Mouse (Mus musculus): ENCODE results near the gene Sfta2. TPM values are rescaled to one million over a fixed set of nuclear protein-coding genes. Genes with fewer than 3 reads are reported as not detected.

Sfta2 gene
- polyA plus RNA-seq, 1 experiment from 2014 or later, result 25.2 TPM

GRCm38 (mm10) chr17:35567150-35567549, 34.2 kb upstream of the Sfta2 start, which contains the start of gene 2300002M23Rik:
2300002M23Rik (plus strand) TSS chr17:35567450.
- WGBS, result 60% methylated on average over 3 of the region's 3 CpGs
- Histone ChIP-seq H3K27ac (ENCODE audit: low read length) (no peak within 1 kb of the TSS), H3K4me2 (replicated peaks; ENCODE audit: low read depth, low read length) (no peak within 1 kb of the TSS), H3K36me3 (ENCODE audit: control insufficient read depth, insufficient read depth, low read length) (no peaks in the 10 kb centered on the region), H3K27me3 (ENCODE audit: control insufficient read depth, insufficient read depth, low read length) (0 out of 2 replicates have a peak, but pooled peaks cover 6% of the 10 kb centered on the region), H3K9ac (replicated peaks; ENCODE audit: low read depth, low read length) (no peak within 1 kb of the TSS), H3K4me1 (ENCODE audit: control insufficient read depth, insufficient read depth, low read length) (peaks cover 7% of the 10 kb centered on the region; the same call in 1 of the 2 replicates), H3K9me3 (ENCODE audit: control insufficient read depth, low read depth, low read length) (no peaks in the 10 kb centered on the region), H3K4me3 (ENCODE audit: low read depth, low read length) (no peak within 1 kb of the TSS)
- ATAC-seq (ENCODE audit: insufficient number of reproducible peaks, insufficient read depth, low FRiP score, low read depth), result no peak

DNA sequence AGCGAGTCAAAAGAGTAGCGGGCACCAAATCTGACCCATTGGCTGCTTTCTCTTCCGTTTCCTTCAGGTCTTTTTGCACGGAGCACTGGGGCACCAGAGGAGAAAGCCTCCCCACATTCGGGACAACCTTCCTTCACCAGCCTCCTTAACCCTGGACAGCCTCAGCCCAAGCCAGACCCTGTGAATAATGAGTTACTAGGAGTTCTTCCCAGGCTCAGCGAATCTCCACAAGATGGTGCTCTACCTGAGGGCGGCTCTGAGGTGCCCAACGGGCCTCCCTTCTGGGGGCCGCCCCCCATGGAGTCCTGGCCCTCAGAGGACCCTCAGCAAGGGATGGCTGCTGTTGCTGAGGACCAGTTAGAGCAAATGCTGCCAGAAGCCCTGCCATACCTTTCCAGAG, 33.6 kb upstream of the Sfta2 start:
- Histone ChIP-seq H3K4me2 (replicated peaks; ENCODE audit: low read depth, low read length) (no peak overlapping the region), H3K9me3 (ENCODE audit: control insufficient read depth, low read depth, low read length) (no peaks in the 10 kb centered on the region), H3K9ac (replicated peaks; ENCODE audit: low read depth, low read length) (no peak overlapping the region), H3K27me3 (ENCODE audit: control insufficient read depth, insufficient read depth, low read length) (0 out of 2 replicates have a peak, but pooled peaks cover 6% of the 10 kb centered on the region), H3K27ac (ENCODE audit: low read length) (no peak overlapping the region), H3K4me3 (ENCODE audit: low read depth, low read length) (no peak overlapping the region), H3K4me1 (ENCODE audit: control insufficient read depth, insufficient read depth, low read length) (peaks cover 7% of the 10 kb centered on the region; the same call in 1 of the 2 replicates), H3K36me3 (ENCODE audit: control insufficient read depth, insufficient read depth, low read length) (no peaks in the 10 kb centered on the region)
- no peak for ATAC-seq (ENCODE audit: insufficient number of reproducible peaks, insufficient read depth, low FRiP score, low read depth)
- 23% methylated on average over 9 of the region's 9 CpGs for WGBS

- peak overlapping the region; percentile 17 for H3K4me3 ChIP-seq (ENCODE audit: low read depth, low read length)
- 5% methylated on average over 28 of the region's 28 CpGs for WGBS
- H3K36me3 ChIP-seq (ENCODE audit: control insufficient read depth, insufficient read depth, low read length), result no peaks in the 10 kb centered on the region
- H3K4me1 ChIP-seq (ENCODE audit: control insufficient read depth, insufficient read depth, low read length), result peaks cover 7% of the 10 kb centered on the region; the same call in 1 of the 2 replicates
- H3K9me3 ChIP-seq (ENCODE audit: control insufficient read depth, low read depth, low read length), result no peaks in the 10 kb centered on the region
- H3K9ac ChIP-seq (replicated peaks; ENCODE audit: low read depth, low read length), result no peak overlapping the region; the same call in 1 of the 2 replicates
- no peak for ATAC-seq (ENCODE audit: insufficient number of reproducible peaks, insufficient read depth, low FRiP score, low read depth)
- H3K27me3 ChIP-seq (ENCODE audit: control insufficient read depth, insufficient read depth, low read length), result 0 out of 2 replicates have a peak, but pooled peaks cover 6% of the 10 kb centered on the region
- H3K27ac ChIP-seq (ENCODE audit: low read length), result no peak overlapping the region
- H3K4me2 ChIP-seq (replicated peaks; ENCODE audit: low read depth, low read length), result peak overlapping the region; percentile 36
Measured at GRCm38 (mm10) chr17:35569091-35569944, 32.0 kb upstream of the Sfta2 start.

- no peaks in the 10 kb centered on the region for H3K36me3 ChIP-seq (ENCODE audit: control insufficient read depth, insufficient read depth, low read length)
- ATAC-seq (ENCODE audit: insufficient number of reproducible peaks, insufficient read depth, low FRiP score, low read depth), result no peak
- 0 out of 2 replicates have a peak, but pooled peaks cover 6% of the 10 kb centered on the region for H3K27me3 ChIP-seq (ENCODE audit: control insufficient read depth, insufficient read depth, low read length)
- H3K27ac ChIP-seq (ENCODE audit: low read length), result no peak overlapping the region
- H3K9me3 ChIP-seq (ENCODE audit: control insufficient read depth, low read depth, low read length), result no peaks in the 10 kb centered on the region
- H3K4me1 ChIP-seq (ENCODE audit: control insufficient read depth, insufficient read depth, low read length), result peaks cover 7% of the 10 kb centered on the region; the same call in 1 of the 2 replicates
- H3K4me2 ChIP-seq (replicated peaks; ENCODE audit: low read depth, low read length), result no peak overlapping the region
- WGBS, result 66% methylated on average over 14 of the region's 14 CpGs
- no peak overlapping the region for H3K4me3 ChIP-seq (ENCODE audit: low read depth, low read length)
- no peak overlapping the region for H3K9ac ChIP-seq (replicated peaks; ENCODE audit: low read depth, low read length)
Measured at GRCm38 (mm10) chr17:35570836-35571235, 30.5 kb upstream of the Sfta2 start.

DNA sequence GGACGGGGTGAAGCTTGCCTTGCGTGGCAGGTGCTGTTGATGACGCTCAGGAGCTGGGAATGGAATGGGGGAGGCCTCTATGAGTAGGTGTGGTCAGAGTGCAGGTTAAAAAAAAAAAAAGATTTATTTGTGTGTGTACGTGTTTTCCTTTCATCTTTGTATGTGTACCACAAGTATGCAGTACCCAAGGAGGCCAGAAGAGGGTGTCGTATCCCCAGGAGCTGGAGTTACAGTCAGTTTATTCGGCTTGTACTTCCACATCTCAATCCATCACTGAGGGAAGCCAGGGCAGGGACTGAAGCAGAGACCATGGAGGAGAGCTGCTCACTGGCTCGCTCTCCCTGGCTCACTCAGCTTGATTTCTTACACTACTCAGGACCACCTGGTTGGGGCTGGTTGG, 29.9 kb upstream of the Sfta2 start:
- no peaks in the 10 kb centered on the region for H3K9me3 ChIP-seq (ENCODE audit: control insufficient read depth, low read depth, low read length)
- H3K9ac ChIP-seq (replicated peaks; ENCODE audit: low read depth, low read length), result no peak overlapping the region
- H3K4me2 ChIP-seq (replicated peaks; ENCODE audit: low read depth, low read length), result no peak overlapping the region
- no peak overlapping the region for H3K4me3 ChIP-seq (ENCODE audit: low read depth, low read length)
- H3K27ac ChIP-seq (ENCODE audit: low read length), result no peak overlapping the region
- WGBS, result 93% methylated on average over 7 of the region's 7 CpGs
- no peak for ATAC-seq (ENCODE audit: insufficient number of reproducible peaks, insufficient read depth, low FRiP score, low read depth)
- peaks cover 7% of the 10 kb centered on the region; the same call in 1 of the 2 replicates for H3K4me1 ChIP-seq (ENCODE audit: control insufficient read depth, insufficient read depth, low read length)
- H3K27me3 ChIP-seq (ENCODE audit: control insufficient read depth, insufficient read depth, low read length), result 0 out of 2 replicates have a peak, but pooled peaks cover 6% of the 10 kb centered on the region
- H3K36me3 ChIP-seq (ENCODE audit: control insufficient read depth, insufficient read depth, low read length), result no peaks in the 10 kb centered on the region

DNA sequence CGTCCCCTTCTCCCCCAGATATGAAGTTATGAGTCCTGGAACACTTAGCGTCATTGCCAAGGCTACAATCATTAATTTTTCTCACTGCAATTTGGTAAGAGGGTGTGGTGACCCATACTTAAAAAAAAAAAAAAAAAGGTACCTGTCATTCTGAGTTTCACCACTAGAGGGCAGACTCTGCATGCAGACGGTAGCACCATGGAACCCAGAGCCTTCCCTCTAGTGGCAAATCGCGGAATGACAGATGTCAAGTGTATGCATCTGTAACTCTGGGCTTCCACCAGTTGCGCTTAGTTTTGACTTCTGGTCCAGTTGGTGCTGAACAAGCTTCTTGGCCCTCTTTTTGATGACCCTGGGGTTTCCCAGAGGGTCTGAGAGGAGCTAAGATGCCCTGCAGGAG, 23.1 kb upstream of the Sfta2 start:
- Histone ChIP-seq H3K27me3 (ENCODE audit: control insufficient read depth, insufficient read depth, low read length) (no peaks in the 10 kb centered on the region), H3K4me2 (replicated peaks; ENCODE audit: low read depth, low read length) (no peak overlapping the region), H3K9me3 (ENCODE audit: control insufficient read depth, low read depth, low read length) (no peaks in the 10 kb centered on the region), H3K4me1 (ENCODE audit: control insufficient read depth, insufficient read depth, low read length) (no peaks in the 10 kb centered on the region), H3K4me3 (ENCODE audit: low read depth, low read length) (no peak overlapping the region), H3K27ac (ENCODE audit: low read length) (no peak overlapping the region), H3K9ac (replicated peaks; ENCODE audit: low read depth, low read length) (no peak overlapping the region), H3K36me3 (ENCODE audit: control insufficient read depth, insufficient read depth, low read length) (no peaks in the 10 kb centered on the region)
- WGBS, result 18% methylated on average over 6 of the region's 6 CpGs
- ATAC-seq (ENCODE audit: insufficient number of reproducible peaks, insufficient read depth, low FRiP score, low read depth), result no peak

GRCm38 (mm10) chr17:35582900-35583299, 18.4 kb upstream of the Sfta2 start:
- ATAC-seq (ENCODE audit: insufficient number of reproducible peaks, insufficient read depth, low FRiP score, low read depth), result no peak
- H3K4me1 ChIP-seq (ENCODE audit: control insufficient read depth, insufficient read depth, low read length), result no peaks in the 10 kb centered on the region
- H3K9ac ChIP-seq (replicated peaks; ENCODE audit: low read depth, low read length), result no peak overlapping the region
- H3K36me3 ChIP-seq (ENCODE audit: control insufficient read depth, insufficient read depth, low read length), result no peaks in the 10 kb centered on the region
- no peaks in the 10 kb centered on the region for H3K27me3 ChIP-seq (ENCODE audit: control insufficient read depth, insufficient read depth, low read length)
- H3K9me3 ChIP-seq (ENCODE audit: control insufficient read depth, low read depth, low read length), result no peaks in the 10 kb centered on the region
- H3K4me2 ChIP-seq (replicated peaks; ENCODE audit: low read depth, low read length), result no peak overlapping the region
- H3K27ac ChIP-seq (ENCODE audit: low read length), result no peak overlapping the region
- H3K4me3 ChIP-seq (ENCODE audit: low read depth, low read length), result no peak overlapping the region
- 94% methylated on average over 1 of the region's 1 CpGs for WGBS

- peak; percentile 42 for ATAC-seq (ENCODE audit: insufficient number of reproducible peaks, insufficient read depth, low FRiP score, low read depth)
- no peak overlapping the region for H3K27ac ChIP-seq (ENCODE audit: low read length)
- 16% methylated on average over 16 of the region's 16 CpGs for WGBS
- no peaks in the 10 kb centered on the region for H3K9me3 ChIP-seq (ENCODE audit: control insufficient read depth, low read depth, low read length)
- no peak overlapping the region for H3K9ac ChIP-seq (replicated peaks; ENCODE audit: low read depth, low read length)
- H3K4me3 ChIP-seq (ENCODE audit: low read depth, low read length), result no peak overlapping the region
- H3K4me1 ChIP-seq (ENCODE audit: control insufficient read depth, insufficient read depth, low read length), result no peaks in the 10 kb centered on the region
- 0 out of 2 replicates have a peak overlapping the region, but pooled peaks have one; percentile 3 for H3K4me2 ChIP-seq (replicated peaks; ENCODE audit: low read depth, low read length)
- H3K36me3 ChIP-seq (ENCODE audit: control insufficient read depth, insufficient read depth, low read length), result no peaks in the 10 kb centered on the region
- no peaks in the 10 kb centered on the region for H3K27me3 ChIP-seq (ENCODE audit: control insufficient read depth, insufficient read depth, low read length)
Measured at GRCm38 (mm10) chr17:35584330-35584937, 16.9 kb upstream of the Sfta2 start.
